Mouse (Mus musculus) liver, embryonic 15.5 days (tissue): ENCODE results near the gene Slc26a3. TPM values are rescaled to one million over a fixed set of nuclear protein-coding genes. Genes with fewer than 3 reads are reported as not detected.

Experiments used
- ATAC-seq: fragments of 200-750 bp; cut with Nextera tagmentation; 2 replicates; pipeline ENCODE4 v1.8.0; 2017; ENCODE audit warnings: moderate number of reproducible peaks, mild to moderate bottlenecking, moderate library complexity; ENCODE audit not compliant: insufficient read depth
- H3K27ac ChIP-seq: fragments of 300-500 bp; sonication (generic); replicated peaks from 2 replicates; pipeline ENCODE4 v1.5.1; 2015; ENCODE audit warnings: mild to moderate bottlenecking, inconsistent platforms
- H3K27me3 ChIP-seq: fragments of 300-500 bp; sonication (generic); 2 replicates; pipeline ENCODE4 v1.6.1; 2015; ENCODE audit warnings: mild to moderate bottlenecking, inconsistent platforms
- H3K36me3 ChIP-seq: fragments of 300-500 bp; sonication (generic); replicated peaks from 2 replicates; pipeline ENCODE4 v1.6.1; 2015; ENCODE audit warnings: moderate library complexity, mild to moderate bottlenecking, inconsistent platforms
- H3K4me1 ChIP-seq: fragments of 300-500 bp; sonication (generic); replicated peaks from 2 replicates; pipeline ENCODE4 v1.6.1; 2015; ENCODE audit warnings: inconsistent platforms
- H3K4me2 ChIP-seq: fragments of 300-500 bp; sonication (generic); 2 replicates; pipeline ENCODE4 v1.6.1; 2015; ENCODE audit warnings: moderate library complexity, mild to moderate bottlenecking, inconsistent platforms
- H3K4me3 ChIP-seq: fragments of 300-500 bp; sonication (generic); replicated peaks from 2 replicates; pipeline ENCODE4 v1.5.1; 2015; ENCODE audit warnings: mild to moderate bottlenecking, inconsistent platforms
- H3K9ac ChIP-seq: fragments of 300-500 bp; sonication (generic); 2 replicates; pipeline ENCODE4 v1.6.1; 2015; ENCODE audit warnings: moderate library complexity, mild to moderate bottlenecking, inconsistent platforms
- H3K9me3 ChIP-seq: fragments of 300-500 bp; sonication (generic); replicated peaks from 2 replicates; pipeline ENCODE4 v1.6.1; 2016; ENCODE audit warnings: inconsistent platforms
- WGBS: fragments of 180-500 bp; shearing (Covaris S2); methylation state at CpG from one replicate; pipeline ENCODE4 v1.1.7; 2015; ENCODE audit warnings: mixed read lengths; ENCODE audit not compliant: insufficient replicate concordance; 5-methylcytosine and 5-hydroxymethylcytosine counted together
- polyA plus RNA-seq: library from polyadenylated mRNA; unstranded; fragments of >200 nt; fragmentation: Nextera tagmentation; extraction: Ambion mirVana; gene quantifications from 2 replicates; pipeline ENCODE4 v1.2.1, GENCODE M21; 2015

The Slc26a3 gene
- polyA plus RNA-seq, 1 experiment from 2014 or later, result 0.03 TPM

GRCm38 (mm10) chr12:31513724-31514503, 123.2 kb downstream of the Slc26a3 start:
- no peak for ATAC-seq
- Histone ChIP-seq H3K4me2 (no peak overlapping the region), H3K4me3 (no peak overlapping the region), H3K27me3 (no peaks in the 10 kb centered on the region), H3K27ac (no peak overlapping the region), H3K9ac (no peak overlapping the region), H3K36me3 (no peaks in the 10 kb centered on the region), H3K4me1 (no peaks in the 10 kb centered on the region), H3K9me3 (no peaks in the 10 kb centered on the region)
- WGBS, result 31% methylated on average over 6 of the region's 6 CpGs

- no peak for ATAC-seq
- Histone ChIP-seq H3K27me3 (no peaks in the 10 kb centered on the region), H3K9me3 (no peaks in the 10 kb centered on the region), H3K27ac (no peak overlapping the region), H3K36me3 (no peaks in the 10 kb centered on the region), H3K4me1 (no peaks in the 10 kb centered on the region), H3K4me3 (no peak overlapping the region), H3K9ac (no peak overlapping the region), H3K4me2 (no peak overlapping the region)
- 71% methylated on average over 6 of the region's 6 CpGs for WGBS
Measured at GRCm38 (mm10) chr12:31520119-31520518, 129.4 kb downstream of the Slc26a3 start.

- H3K9me3 ChIP-seq, result no peaks in the 10 kb centered on the region
- H3K4me2 ChIP-seq, result no peak overlapping the region
- H3K27me3 ChIP-seq, result no peaks in the 10 kb centered on the region
- no peak overlapping the region for H3K9ac ChIP-seq
- 67% methylated on average over 3 of the region's 3 CpGs for WGBS
- no peaks in the 10 kb centered on the region for H3K36me3 ChIP-seq
- no peak overlapping the region for H3K27ac ChIP-seq
- H3K4me1 ChIP-seq, result no peaks in the 10 kb centered on the region
- no peak for ATAC-seq
- no peak overlapping the region for H3K4me3 ChIP-seq
Measured at GRCm38 (mm10) chr12:31521371-31521770, 130.7 kb downstream of the Slc26a3 start.

Other genes starting within 250 kb of the Slc26a3 start
- not detected in 2 replicates for gene Gm6993, start 150.1 kb upstream of the Slc26a3 start, polyA plus RNA-seq
- 3.8 and 4.0 TPM in 2 replicates for gene Lamb1, start 125.6 kb upstream of the Slc26a3 start, polyA plus RNA-seq
- 66.2 and 74.5 TPM in 2 replicates for gene Dld, start 39.4 kb upstream of the Slc26a3 start, polyA plus RNA-seq
- gene Cbll1, start 108.7 kb downstream of the Slc26a3 start, polyA plus RNA-seq, result 3.5 and 4.1 TPM in 2 replicates
- not detected in 2 replicates for gene Slc26a4, start 169.1 kb downstream of the Slc26a3 start, polyA plus RNA-seq
- gene Bcap29, start 243.8 kb downstream of the Slc26a3 start, polyA plus RNA-seq, result 17.8 and 21.9 TPM in 2 replicates